Mouse (Mus musculus): ENCODE data around the gene Tmem151b.

DNA sequence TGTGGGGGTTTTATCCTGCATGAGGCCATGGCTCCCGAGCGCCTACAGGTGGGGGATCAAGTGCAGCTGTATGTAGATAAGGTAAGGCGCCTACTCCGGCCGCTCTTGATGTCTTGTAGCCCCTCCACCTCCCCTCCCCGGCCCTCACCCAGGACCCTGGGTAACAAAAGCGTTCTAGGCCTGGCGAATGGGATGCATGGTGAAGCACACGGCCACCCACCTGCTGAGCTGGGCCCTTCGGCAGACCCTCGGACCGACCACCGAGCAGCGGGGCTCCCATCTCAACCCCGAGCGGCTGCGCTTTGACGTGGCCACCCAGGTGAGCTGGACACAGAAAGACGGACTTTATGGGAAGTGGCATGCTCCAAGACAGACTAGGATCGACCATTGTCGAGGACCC lies 32.3 kb downstream of the Tmem151b start:
- TF ChIP-seq POLR2A (IDR thresholded peaks at IDR 0.05; ENCODE audit: extremely low read depth, insufficient read depth, low read length): no peak
- TF ChIP-seq CTCF (IDR thresholded peaks at IDR 0.05; ENCODE audit: low read depth, low read length): no peak

All from liver, adult 2 months (tissue).